Mouse (Mus musculus) cortical plate, adult 2 months (tissue): ENCODE measurements around the gene Orm3. TPM values are rescaled to one million over a fixed set of nuclear protein-coding genes. Genes with fewer than 3 reads are reported as not detected.

Experiments
- H3K27ac ChIP-seq: fragments of 200-500 bp; 2 replicates; pipeline ENCODE4 v1.5.1; 2012; ENCODE audit warnings: low read length, control low read depth, inconsistent platforms; ENCODE audit not compliant: insufficient read depth
- H3K4me1 ChIP-seq: fragments of 200-500 bp; 2 replicates; pipeline ENCODE4 v1.6.1; 2011; ENCODE audit warnings: low read length; ENCODE audit not compliant: control insufficient read depth, insufficient read depth
- H3K4me3 ChIP-seq: fragments of 200-500 bp; 2 replicates; pipeline ENCODE4 v1.5.1; 2011; ENCODE audit warnings: mild to moderate bottlenecking, low read length, control low read depth; ENCODE audit not compliant: insufficient read depth
- CTCF ChIP-seq: fragments of 200-500 bp; IDR thresholded peaks from 2 replicates; pipeline ENCODE4 v1.5.1; 2011; ENCODE audit warnings: mild to moderate bottlenecking, control low read depth, low read length; ENCODE audit not compliant: insufficient read depth; ENCODE audit errors: extremely low read depth
- POLR2A ChIP-seq: fragments of 200-500 bp; IDR thresholded peaks from 2 replicates; pipeline ENCODE4 v1.6.1; 2011; ENCODE audit warnings: mild to moderate bottlenecking, low read length, control low read depth; ENCODE audit not compliant: insufficient read depth; ENCODE audit errors: extremely low read depth
- polyA plus RNA-seq: library from polyadenylated mRNA; depleted of rRNA; stranded (reverse); fragments of >200 nt; gene quantifications from 2 replicates; pipeline ENCODE4 v1.2.3, GENCODE M21; 2012

Gene Orm3
- polyA plus RNA-seq, 1 experiment = not detected

DNA sequence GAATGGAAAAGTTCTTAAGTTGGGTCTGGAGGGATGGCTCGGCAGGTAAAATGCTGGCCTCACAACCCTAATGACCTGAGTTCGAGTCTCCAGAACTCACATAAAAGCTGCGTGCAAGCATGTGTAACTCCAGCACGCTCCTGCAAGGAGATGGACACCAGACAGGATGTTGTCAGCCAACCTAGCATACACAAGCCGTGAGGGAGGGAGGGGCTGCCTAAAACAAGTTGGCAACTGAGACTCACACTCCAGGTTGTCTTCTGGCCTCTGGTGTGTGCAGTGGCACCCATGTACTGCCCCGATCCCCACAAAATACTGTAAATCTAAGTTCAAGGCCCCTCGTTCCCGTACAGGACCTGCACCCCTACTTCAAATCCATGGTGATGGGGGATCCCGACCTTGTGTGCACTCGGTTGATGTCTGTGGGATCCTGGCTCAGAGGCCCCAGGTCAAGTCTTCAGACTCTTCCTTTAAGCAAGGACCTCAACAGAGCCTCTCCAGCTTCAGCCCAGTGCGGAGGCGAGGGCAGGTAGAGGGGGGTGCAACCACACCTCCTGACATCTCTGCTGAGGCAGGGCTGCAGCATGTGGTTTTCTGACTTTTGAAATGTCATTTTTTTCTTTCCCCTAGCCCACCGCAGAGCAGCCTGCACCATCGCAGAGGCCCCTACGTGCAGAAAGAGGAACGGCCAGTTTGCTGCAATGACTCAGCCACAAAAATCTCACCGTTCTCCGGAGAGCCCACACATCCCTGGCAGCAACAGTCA, 44.8 kb downstream of the Orm3 start:
- TF ChIP-seq CTCF (no peak), POLR2A (no peak)
- no peaks in the 10 kb centered on the region for H3K4me1 ChIP-seq

DNA sequence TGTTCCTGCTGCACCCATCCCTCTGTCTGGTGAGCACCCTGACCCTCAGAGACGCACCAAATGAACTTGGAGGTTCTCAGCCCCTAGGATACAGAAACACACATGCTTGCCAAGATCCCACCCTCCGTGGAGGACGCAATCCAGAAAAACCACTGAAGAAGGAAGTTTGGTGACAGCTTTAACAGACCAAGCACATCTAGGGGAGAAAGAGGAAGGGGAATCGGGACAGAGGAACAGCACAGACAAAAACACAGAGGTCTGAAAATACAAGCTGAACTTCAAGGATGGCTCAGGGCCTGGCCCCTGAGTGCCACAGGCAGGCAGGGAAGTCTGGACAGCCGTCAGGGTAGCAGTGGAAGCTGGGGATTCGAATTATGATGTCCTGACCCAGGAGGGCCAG, 45.7 kb downstream of the Orm3 start:
- Histone ChIP-seq H3K4me3 (no peak overlapping the region), H3K27ac (no peak overlapping the region), H3K4me1 (no peaks in the 10 kb centered on the region)
- TF ChIP-seq CTCF (no peak), POLR2A (no peak)

More for the DNA sequence above, 44.8 kb downstream of the Orm3 start:
- H3K27ac ChIP-seq = no peak overlapping the region
- H3K4me3 ChIP-seq = no peak overlapping the region

DNA sequence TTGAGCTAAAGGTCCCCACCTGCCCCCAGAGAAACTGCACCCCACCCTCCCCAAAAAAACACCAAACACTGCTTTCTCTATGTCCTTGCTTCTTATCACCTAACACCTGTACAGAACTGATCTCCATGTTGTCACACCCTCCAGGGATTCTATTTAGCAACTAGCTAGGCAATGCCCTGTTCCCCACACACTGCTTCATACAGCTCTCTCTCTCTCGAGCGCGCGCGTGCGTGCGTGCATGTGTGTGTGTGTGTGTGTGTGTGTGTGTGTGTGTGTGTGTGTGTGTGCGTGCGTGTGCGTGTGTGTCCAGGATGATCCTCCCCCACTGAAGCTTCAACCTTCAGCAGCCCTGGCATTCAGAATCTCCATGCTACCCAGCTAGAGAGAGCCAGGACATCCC, 46.1 kb downstream of the Orm3 start:
- H3K4me1 ChIP-seq = no peaks in the 10 kb centered on the region
- H3K27ac ChIP-seq = no peak overlapping the region
- TF ChIP-seq CTCF = no peak
- TF ChIP-seq POLR2A = no peak
- H3K4me3 ChIP-seq = no peak overlapping the region; the same call in 1 of the 2 replicates

DNA sequence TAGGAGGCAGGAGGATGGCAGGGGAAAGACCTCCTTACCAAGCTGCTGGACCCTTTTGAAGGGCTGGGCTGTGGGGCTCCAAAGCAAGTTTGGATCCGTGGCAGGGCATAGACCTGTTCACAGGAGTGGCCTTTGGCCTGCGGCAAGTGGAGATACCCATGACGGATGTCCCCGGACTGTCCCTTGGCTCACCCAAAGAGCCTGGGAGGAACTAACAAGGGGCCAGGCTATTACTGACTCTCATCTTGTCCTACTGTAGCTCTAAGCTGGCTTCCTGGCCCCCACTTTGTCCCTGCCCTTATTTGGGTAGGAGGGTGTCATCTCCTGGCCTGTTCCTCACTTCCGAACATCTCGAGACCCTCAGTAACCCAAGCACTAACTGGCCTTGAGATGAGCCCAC, 46.6 kb downstream of the Orm3 start:
- H3K4me3 ChIP-seq = peak overlapping the region; percentile 25
- peak overlapping the region; percentile 90 for H3K27ac ChIP-seq
- H3K4me1 ChIP-seq = no peaks in the 10 kb centered on the region
- TF ChIP-seq CTCF (no peak), POLR2A (no peak)

DNA sequence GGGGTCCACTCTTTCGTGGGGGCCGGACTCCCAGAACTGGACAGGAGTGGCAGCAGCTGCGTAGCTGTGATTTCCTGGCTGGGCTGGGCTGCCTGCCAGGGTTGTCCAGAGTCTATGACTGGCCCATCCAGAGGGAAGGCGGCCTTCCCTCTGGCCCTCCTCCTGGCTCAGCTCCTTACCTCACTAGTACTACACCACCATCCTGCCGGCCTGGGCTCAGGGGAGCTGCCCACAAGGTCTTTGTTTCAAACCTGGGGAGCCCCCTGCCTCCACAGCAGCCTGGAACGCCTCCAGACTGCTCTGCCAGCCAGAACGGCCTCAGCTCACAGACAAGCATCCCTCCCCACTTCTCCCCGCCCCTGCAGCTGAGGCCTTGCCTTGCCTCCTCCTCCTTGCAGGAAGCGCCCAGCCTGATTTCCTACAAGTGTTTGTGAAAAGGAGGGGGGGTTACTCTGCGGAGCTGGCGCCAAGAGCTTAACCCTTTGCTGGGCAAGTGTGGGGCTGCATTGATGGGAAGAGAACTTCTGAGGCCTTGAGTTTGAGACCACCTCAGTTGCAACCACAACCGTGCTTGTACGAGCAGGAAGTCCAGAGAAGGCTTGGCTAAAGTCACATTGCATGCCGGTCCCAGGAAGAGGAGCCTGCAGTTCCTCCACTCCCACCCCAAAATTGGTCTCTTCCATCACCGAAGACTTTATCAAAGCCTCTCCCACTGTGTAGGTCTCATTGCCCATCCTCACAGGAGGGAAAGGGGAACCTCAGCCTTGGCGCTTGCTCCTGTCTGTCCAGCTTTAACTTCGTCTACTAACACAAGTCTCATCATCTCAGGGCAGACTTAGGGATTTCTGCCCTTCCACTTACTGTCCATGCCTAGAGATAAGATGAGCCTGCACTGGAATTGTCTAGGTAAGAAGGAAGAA, 47.3 kb downstream of the Orm3 start, which contains the start of gene Akna:
Gene Akna, minus strand, starts transcription at position 315 of the 920 bp plus-strand sequence.
- Histone ChIP-seq H3K27ac (peak within 1 kb of the TSS; percentile 90), H3K4me1 (no peaks in the 10 kb centered on the region), H3K4me3 (peak within 1 kb of the TSS; percentile 25)
- TF ChIP-seq CTCF (no peak), POLR2A (no peak)

DNA sequence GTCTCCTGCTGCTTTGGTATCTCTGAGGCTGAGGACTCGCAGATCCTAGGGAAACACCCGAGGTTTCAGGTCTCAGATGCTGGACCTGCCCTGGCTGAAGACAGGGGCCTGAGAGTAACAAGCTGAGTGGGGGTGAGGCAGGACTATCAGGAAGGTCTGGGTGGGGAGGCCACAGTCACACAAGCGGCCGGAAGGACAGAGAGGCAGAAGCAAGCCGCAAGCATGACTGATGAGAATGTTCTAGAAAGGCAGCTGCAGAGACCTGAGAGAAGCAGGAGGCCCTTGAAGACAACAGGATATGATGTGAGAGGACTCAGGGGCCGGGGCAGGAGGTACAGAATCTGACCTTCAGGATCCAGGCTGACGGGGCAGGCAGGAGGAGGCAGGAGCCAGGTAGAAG, 48.2 kb downstream of the Orm3 start:
- H3K27ac ChIP-seq = no peak overlapping the region
- H3K4me1 ChIP-seq = no peaks in the 10 kb centered on the region
- H3K4me3 ChIP-seq = no peak overlapping the region
- TF ChIP-seq CTCF (no peak), POLR2A (no peak)

DNA sequence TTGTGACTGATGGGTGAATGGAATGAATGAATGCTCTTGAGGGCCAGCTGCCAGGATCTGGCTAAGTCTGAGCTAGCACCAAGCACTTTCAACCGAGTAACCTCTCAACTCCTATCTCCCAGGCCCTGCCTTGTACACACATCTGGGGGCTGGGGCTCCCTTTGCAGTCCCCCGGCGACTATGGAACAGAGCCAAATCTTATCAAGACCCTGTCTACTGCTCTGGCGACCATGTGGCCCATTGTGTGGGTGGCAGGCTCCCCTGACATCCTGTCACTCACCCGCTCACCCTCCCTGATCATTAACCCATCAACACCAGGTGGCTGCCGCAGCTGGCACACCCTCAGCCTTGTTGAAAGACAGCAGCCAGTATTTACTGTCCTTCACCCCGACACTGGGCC, 49.1 kb downstream of the Orm3 start:
- Histone ChIP-seq H3K4me3 (no peak overlapping the region), H3K4me1 (no peaks in the 10 kb centered on the region), H3K27ac (no peak overlapping the region)
- TF ChIP-seq POLR2A (no peak), CTCF (no peak)

DNA sequence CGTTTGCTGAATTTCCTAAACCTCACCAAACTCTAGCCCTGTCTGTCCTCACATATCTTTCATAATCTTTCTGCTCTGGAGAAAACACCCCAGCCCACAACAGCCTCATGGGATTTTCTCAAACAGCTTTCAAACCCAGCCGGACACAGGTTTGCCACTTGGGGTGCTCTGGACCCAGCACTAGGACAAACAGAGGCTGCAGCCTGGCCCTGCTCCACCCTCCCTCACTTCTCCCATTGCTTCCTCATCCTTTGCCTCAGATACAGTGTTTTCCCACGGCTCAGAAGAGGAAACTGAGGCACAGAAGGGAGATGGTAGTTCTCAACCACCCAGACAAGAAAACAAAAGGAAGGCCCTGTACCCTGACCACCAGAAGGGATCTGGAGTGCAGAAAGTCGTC, 49.7 kb downstream of the Orm3 start:
- H3K4me3 ChIP-seq = no peak overlapping the region
- H3K27ac ChIP-seq = no peak overlapping the region
- no peaks in the 10 kb centered on the region for H3K4me1 ChIP-seq
- no peak for TF ChIP-seq POLR2A
- TF ChIP-seq CTCF = no peak

DNA sequence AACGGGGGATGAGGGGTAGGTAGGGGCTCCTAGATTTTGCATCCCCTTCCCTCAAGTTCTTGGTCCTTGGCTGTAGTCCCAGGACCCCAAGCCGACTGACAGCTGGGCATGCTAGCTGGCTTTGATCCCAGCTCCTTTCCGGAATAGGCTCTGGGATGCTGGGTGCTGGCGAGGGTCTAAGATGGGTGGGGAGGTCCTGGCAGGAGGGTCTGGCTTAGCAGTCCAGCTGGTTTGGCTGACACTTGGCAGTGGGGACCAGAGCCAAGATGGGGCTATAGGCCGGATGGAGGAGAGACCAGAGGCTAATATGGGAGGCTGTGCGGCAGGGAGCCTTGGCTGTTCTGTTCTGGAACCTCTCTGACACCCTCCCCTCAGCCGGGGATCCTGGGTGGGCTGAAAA, 52.3 kb downstream of the Orm3 start:
- Histone ChIP-seq H3K4me3 (no peak overlapping the region), H3K4me1 (no peaks in the 10 kb centered on the region), H3K27ac (no peak overlapping the region)
- TF ChIP-seq POLR2A (no peak), CTCF (no peak)
